Mouse (Mus musculus): ENCODE data around the gene Hist1h2bc.
"Not testable (repeated sequence)": the region's sequence is repeated elsewhere in the genome, so short reads cannot be mapped to it uniquely, and the experiment has no call there.

The Hist1h2bc gene

DNA sequence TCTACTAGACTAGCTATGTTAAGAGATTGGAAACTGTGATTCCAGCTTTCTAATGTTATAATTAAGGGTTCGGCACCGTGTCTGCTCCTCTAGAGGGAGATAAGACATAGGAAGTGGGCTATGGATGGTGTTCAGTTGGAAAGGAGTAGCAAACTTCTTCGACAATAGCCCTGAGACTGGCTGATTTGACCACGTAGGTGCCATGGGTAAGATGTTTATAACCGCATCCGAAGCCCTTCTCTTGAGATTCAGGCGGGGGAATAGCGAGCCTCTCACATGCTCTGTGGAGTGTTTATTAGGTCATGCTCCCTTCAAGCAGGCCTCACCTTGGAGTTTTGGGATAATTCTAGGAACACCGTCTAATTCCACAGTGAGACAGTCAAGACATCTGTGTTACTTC lies 11.0 kb downstream of the Hist1h2bc start:
- no peaks in the 10 kb centered on the region for H3K27me3 ChIP-seq (ENCODE audit: control insufficient read depth, insufficient read depth, low read length, poor library complexity, severe bottlenecking)
- DNase-seq (ENCODE audit: low read depth, low spot score): no peak
- no peaks in the 10 kb centered on the region for H3K36me3 ChIP-seq (ENCODE audit: control insufficient read depth, insufficient read depth, low read length, poor library complexity, severe bottlenecking)

DNA sequence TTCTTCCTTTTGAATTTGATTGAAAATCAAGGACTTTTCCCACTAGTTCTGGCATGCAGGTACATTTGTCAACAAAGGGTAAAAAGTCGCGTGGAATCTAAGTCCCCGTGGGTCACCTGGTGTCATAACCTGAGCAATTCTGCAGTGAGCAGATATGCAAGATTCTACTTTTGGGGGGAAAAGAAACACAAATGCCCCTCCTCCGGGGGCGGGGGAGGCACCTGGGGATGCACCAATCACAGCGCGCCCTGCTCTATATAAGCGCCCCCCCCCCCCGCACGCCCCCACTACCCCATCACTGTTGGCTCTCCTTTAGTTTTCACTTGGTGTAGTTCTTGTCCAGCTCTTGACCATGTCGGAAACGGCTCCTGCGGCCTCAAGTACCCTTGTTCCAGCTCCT lies 11.5 kb downstream of the Hist1h2bc start, which contains the start of gene Hist1h1t:
Gene Hist1h1t, plus strand, starts transcription at position 301 of the 400 bp plus-strand sequence.
- no peak for DNase-seq (ENCODE audit: low read depth, low spot score)
- Histone ChIP-seq H3K36me3 (ENCODE audit: control insufficient read depth, insufficient read depth, low read length, poor library complexity, severe bottlenecking) (no peaks in the 10 kb centered on the region), H3K27me3 (ENCODE audit: control insufficient read depth, insufficient read depth, low read length, poor library complexity, severe bottlenecking) (no peaks in the 10 kb centered on the region)

DNA sequence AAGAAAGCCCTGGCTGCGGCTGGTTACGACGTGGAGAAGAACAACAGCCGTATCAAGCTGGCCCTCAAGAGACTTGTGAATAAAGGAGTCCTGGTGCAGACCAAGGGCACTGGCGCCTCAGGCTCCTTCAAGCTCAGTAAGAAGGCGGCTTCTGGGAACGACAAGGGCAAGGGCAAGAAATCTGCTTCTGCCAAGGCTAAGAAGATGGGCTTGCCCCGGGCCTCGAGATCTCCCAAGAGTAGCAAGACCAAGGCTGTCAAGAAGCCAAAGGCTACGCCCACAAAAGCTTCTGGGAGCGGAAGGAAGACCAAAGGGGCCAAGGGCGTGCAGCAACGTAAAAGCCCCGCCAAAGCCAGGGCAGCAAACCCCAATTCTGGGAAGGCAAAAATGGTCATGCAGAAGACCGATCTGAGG lies 12.1 kb downstream of the Hist1h2bc start:
- DNase-seq (ENCODE audit: low read depth, low spot score): no peak
- Histone ChIP-seq H3K36me3 (ENCODE audit: control insufficient read depth, insufficient read depth, low read length, poor library complexity, severe bottlenecking) (no peaks in the 10 kb centered on the region), H3K27me3 (ENCODE audit: control insufficient read depth, insufficient read depth, low read length, poor library complexity, severe bottlenecking) (no peaks in the 10 kb centered on the region)

DNA sequence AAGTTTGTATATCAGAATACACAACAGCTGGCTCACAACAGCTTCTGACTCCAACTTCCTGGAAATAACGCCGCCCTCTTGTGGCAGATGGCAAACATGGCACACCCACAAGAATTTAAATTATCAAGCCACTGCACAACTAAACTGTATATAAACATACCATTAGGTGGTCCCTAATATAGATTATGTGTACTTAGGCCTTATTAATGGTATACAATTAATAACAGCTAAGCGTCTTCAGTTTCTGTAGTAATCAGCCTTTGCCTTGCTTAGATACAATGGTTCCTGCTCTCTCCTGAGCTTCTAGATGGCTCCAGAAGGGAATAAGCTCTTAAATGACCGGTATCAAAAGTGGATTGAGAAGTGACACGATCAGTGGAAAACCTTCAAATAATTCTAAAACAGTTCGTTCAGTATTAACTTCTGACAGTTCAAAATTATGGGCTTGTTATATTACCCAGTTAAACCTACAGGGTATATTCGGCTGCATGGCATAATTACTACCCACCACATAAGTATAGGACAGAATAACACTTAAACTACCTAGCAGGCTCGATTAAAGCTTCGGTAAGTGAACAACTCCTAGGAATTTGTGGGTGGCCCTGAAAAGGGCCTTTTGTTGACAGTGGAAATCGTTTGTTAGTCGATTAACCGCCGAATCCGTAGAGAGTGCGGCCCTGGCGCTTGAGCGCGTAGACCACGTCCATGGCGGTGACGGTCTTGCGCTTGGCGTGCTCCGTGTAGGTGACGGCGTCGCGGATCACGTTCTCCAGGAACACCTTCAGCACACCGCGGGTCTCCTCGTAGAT lies 13.7 kb downstream of the Hist1h2bc start:
- Histone ChIP-seq H3K27me3 (ENCODE audit: control insufficient read depth, insufficient read depth, low read length, poor library complexity, severe bottlenecking) (no peaks in the 10 kb centered on the region), H3K36me3 (ENCODE audit: control insufficient read depth, insufficient read depth, low read length, poor library complexity, severe bottlenecking) (no peaks in the 10 kb centered on the region)
- peak; percentile 86 for DNase-seq (ENCODE audit: low read depth, low spot score)

DNA sequence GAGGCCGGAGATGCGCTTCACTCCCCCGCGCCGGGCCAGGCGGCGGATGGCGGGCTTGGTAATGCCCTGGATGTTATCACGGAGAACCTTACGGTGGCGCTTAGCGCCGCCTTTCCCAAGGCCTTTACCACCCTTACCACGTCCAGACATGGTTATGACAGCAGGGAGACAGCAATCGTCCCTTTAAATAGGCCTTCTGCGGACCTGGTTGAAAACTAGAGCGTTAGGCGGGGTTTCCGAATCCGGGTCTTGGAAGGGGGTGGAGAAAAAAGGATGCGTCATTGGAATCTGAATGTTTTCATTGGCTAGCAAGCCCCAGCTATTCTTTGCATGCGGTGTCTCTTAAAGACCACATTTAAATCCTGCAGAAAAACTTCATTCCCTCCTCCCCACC lies 14.3 kb downstream of the Hist1h2bc start, which contains the start of gene Hist1h4c:
Gene Hist1h4c, minus strand, starts transcription at position 155 of the 394 bp plus-strand sequence.
- peak; percentile 100 for DNase-seq (ENCODE audit: low read depth, low spot score)
- H3K27me3 ChIP-seq (ENCODE audit: control insufficient read depth, insufficient read depth, low read length, poor library complexity, severe bottlenecking): no peaks in the 10 kb centered on the region
- no peaks in the 10 kb centered on the region for H3K36me3 ChIP-seq (ENCODE audit: control insufficient read depth, insufficient read depth, low read length, poor library complexity, severe bottlenecking)

DNA sequence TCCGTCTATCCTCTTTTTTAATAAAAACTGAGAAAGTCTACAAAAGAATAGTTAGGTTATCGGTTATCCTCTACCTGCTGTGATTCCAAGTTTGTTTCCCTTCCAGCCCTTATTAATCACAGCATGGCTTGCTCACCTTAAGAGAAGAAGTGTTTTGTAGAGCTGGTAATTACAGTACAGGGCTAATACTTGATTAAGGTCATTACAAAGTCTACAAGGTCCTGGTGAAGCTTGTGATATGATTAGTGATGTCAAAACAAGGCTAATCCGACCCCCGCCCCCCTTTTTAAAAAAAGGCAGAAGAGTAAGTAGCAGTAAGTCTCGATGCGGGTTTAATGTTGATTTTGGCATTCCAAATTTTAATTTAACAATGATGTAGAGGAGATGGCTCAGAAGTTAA lies 15.0 kb downstream of the Hist1h2bc start:
- H3K27me3 ChIP-seq (ENCODE audit: control insufficient read depth, insufficient read depth, low read length, poor library complexity, severe bottlenecking): no peaks in the 10 kb centered on the region
- no peak for DNase-seq (ENCODE audit: low read depth, low spot score)
- no peaks in the 10 kb centered on the region for H3K36me3 ChIP-seq (ENCODE audit: control insufficient read depth, insufficient read depth, low read length, poor library complexity, severe bottlenecking)

DNA sequence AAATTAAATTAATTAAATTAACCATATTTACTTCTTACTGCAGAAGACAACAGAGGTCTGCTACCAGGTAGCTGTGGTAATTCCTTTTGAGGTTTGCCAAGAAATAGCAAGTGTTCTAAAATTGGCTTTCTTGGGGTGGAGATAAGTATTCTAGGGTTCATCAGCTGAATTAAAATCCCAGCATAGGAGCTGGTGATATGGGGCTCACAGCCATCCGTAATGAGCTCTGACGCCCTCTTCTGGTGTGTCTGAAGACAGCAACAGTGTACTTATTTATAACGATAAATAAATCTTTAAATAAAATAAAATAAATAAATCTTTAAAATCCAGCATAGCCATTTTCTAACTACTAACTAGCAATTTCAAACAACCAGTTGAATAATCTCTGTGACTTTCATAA lies 15.8 kb downstream of the Hist1h2bc start:
- Histone ChIP-seq H3K36me3 (ENCODE audit: control insufficient read depth, insufficient read depth, low read length, poor library complexity, severe bottlenecking) (no peaks in the 10 kb centered on the region), H3K27me3 (ENCODE audit: control insufficient read depth, insufficient read depth, low read length, poor library complexity, severe bottlenecking) (no peaks in the 10 kb centered on the region)
- no peak for DNase-seq (ENCODE audit: low read depth, low spot score)

DNA sequence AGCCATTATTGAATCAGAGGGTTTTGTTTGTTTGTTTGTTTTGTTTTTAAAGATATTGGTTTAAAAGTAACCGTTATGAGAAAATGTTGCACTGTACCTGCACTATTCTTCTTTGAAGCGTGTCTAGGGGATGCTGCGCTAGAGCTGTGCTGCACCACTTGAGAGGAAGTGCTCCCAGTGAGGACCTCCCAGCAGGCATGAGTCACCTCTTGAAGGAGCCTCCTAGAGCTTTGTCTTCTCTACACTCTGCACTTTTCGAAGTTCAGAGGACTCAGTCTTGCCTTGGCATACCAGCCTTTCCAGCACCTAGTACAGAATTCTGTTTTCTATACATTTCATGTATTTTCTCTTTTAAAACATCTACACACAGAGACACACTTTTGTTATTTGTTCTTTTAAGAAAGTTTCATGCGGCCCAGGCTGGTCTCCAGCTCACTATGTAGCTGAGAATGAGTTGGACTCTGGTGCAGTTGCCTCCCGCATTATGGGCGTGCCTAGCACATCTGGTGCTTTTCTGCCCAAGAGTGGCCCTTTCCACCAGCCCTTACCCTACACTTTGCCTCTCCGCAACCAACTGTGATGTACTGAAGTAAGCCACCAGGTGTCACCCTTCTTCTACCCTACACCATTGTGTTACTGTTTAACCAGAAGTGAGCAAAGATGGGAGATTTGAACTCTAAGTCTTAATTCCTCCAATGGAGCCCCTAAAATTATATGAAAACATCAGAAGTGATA lies 17.0 kb downstream of the Hist1h2bc start:
- no peaks in the 10 kb centered on the region for H3K27me3 ChIP-seq (ENCODE audit: control insufficient read depth, insufficient read depth, low read length, poor library complexity, severe bottlenecking)
- DNase-seq (ENCODE audit: low read depth, low spot score): peak; percentile 91
- H3K36me3 ChIP-seq (ENCODE audit: control insufficient read depth, insufficient read depth, low read length, poor library complexity, severe bottlenecking): no peaks in the 10 kb centered on the region

DNA sequence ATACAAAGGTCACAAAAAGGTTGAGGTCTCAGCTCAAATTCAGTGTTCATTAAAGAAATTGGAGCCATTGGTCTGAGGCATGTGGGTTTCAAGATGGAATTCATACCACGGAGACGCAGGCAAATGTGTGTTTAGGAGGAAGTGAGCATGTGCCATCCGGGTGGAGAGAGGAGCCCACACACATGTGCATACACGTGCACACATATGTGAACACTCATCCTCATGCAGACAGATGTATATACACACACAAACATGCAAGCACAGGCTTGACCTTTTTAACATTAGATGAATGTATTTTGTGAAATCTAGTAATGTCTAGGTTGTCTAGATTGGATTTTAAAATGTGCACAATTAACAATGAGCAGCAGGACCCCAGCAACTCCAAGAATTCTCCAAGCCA lies 18.2 kb downstream of the Hist1h2bc start:
- H3K27me3 ChIP-seq (ENCODE audit: control insufficient read depth, insufficient read depth, low read length, poor library complexity, severe bottlenecking): no peaks in the 10 kb centered on the region
- H3K36me3 ChIP-seq (ENCODE audit: control insufficient read depth, insufficient read depth, low read length, poor library complexity, severe bottlenecking): no peaks in the 10 kb centered on the region
- no peak for DNase-seq (ENCODE audit: low read depth, low spot score)

DNA sequence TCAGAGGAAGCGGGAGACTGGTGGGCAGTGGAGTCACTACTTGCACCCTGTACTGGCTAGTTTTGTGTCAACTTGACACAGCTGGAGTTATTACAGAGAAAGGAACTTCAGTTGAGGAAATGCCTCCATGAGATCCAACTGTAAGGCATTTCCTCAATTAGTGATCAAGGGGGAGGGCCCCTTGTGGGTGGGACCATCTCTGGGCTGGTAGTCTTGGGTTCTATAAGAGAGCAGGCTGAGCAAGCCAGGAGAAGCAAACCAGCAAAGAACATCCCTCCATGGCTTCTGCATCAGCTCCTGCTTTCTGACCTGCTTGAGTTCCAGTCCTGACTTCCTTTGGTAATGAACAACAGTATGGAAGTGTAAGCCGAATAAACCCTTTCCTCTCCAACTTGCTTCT lies 18.8 kb downstream of the Hist1h2bc start:
- H3K27me3 ChIP-seq (ENCODE audit: control insufficient read depth, insufficient read depth, low read length, poor library complexity, severe bottlenecking); DNase-seq (ENCODE audit: low read depth, low spot score); H3K36me3 ChIP-seq (ENCODE audit: control insufficient read depth, insufficient read depth, low read length, poor library complexity, severe bottlenecking): not testable (repeated sequence)

DNA sequence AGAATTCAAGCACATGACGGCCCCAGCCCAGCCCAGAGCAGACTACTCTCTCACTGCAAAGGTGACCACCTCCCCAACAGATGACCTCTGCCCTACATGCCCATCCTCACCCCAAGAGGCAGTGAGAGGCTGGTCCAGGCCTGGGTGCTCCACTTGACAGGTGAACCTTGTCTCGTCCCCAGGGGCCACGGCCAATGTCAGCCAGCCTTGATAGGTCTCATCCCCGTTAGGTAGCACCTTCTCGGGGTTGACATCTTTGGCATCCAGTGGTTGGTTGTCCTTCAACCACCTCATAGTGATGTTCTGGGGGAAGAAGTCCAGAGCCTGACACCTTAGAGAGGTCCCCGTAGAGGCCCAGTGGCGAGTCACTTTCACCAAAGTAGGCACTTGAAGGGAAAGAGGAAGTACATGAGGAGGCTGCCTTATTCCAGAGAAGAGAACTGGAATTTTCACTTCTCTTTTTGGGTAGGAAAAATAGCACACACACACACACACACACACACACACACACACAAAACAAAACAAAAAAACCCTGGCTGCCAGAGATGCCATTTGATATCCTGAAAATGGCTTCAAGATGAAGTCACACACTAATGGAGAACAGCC lies 21.9 kb downstream of the Hist1h2bc start:
- Histone ChIP-seq H3K27me3 (ENCODE audit: control insufficient read depth, insufficient read depth, low read length, poor library complexity, severe bottlenecking) (no peaks in the 10 kb centered on the region), H3K36me3 (ENCODE audit: control insufficient read depth, insufficient read depth, low read length, poor library complexity, severe bottlenecking) (no peaks in the 10 kb centered on the region)
- DNase-seq (ENCODE audit: low read depth, low spot score): peak; percentile 52

DNA sequence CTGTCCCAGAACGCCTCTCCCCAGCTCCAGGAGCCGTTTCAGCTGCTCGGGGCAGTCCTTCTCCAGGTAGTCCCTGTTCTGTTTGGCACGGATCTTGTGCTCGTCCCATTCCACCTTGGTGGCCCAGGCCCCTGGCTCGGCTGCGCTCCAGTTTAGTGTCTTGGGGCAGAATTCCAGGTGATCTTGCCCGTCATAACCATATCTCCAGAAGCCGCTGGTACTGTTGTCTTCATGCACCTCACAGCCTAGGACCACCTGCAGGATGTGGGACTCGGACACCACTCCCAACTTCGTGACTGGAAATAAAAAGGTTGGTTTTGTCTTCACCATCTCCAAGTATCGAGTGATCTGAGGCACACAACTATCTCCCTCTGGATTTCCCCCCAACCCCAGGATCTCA lies 22.8 kb downstream of the Hist1h2bc start:
- DNase-seq (ENCODE audit: low read depth, low spot score): no peak
- Histone ChIP-seq H3K27me3 (ENCODE audit: control insufficient read depth, insufficient read depth, low read length, poor library complexity, severe bottlenecking) (no peaks in the 10 kb centered on the region), H3K36me3 (ENCODE audit: control insufficient read depth, insufficient read depth, low read length, poor library complexity, severe bottlenecking) (no peaks in the 10 kb centered on the region)

DNA sequence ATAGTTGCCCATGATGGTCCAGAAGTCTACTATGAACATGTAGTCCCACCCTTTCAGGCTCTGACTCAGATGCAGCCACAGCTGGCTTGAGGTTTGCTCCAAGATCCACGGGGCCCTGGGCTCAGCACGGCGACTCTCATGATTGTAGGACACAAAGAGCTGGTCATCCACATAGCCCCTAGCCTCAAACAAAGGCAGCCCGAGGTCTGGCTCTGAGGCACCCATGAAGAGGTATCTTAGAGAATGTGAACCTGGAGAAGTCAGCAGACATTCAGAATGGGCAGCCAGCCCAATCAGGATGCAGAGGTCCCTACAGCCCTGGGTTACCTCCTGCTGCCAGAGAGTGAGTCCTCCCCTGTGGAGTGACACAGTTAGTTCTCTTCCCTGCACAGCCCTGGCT lies 24.0 kb downstream of the Hist1h2bc start:
- DNase-seq (ENCODE audit: low read depth, low spot score): no peak
- no peaks in the 10 kb centered on the region for H3K27me3 ChIP-seq (ENCODE audit: control insufficient read depth, insufficient read depth, low read length, poor library complexity, severe bottlenecking)
- H3K36me3 ChIP-seq (ENCODE audit: control insufficient read depth, insufficient read depth, low read length, poor library complexity, severe bottlenecking): no peaks in the 10 kb centered on the region

DNA sequence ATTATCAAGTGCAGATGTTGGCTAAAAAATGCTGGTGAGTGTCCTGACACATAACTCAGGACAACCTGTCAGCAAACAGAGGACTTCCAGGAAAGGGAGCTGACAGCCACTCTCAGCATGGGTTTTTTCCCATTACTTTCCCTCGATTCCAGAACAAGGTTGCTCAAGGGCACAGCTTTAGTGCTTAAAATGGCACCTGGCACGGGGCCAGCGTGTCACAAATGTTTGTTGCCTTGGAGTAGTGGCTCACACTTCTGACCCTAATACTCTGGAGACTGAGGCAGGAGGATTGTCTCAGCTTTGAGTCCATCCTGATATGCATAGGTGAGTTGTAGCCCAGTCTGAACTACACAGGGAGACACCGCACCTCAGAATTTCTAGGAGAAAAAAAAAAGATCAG lies 24.7 kb downstream of the Hist1h2bc start:
- no peaks in the 10 kb centered on the region for H3K27me3 ChIP-seq (ENCODE audit: control insufficient read depth, insufficient read depth, low read length, poor library complexity, severe bottlenecking)
- H3K36me3 ChIP-seq (ENCODE audit: control insufficient read depth, insufficient read depth, low read length, poor library complexity, severe bottlenecking): no peaks in the 10 kb centered on the region
- DNase-seq (ENCODE audit: low read depth, low spot score): no peak
